Mouse (Mus musculus) frontal cortex, adult (tissue): ENCODE measurements around the gene 5031410I06Rik.
"Not testable (repeated sequence)": the region's sequence is repeated elsewhere in the genome, so short reads cannot be mapped to it uniquely, and the experiment has no call there.

Experiments
- ATAC-seq: cut with Nextera tagmentation; 2 replicates; pipeline ENCODE4 v1.9.2; 2017; ENCODE audit warnings: mild to moderate bottlenecking, moderate library complexity, mixed read lengths; ENCODE audit not compliant: low TSS enrichment

The 5031410I06Rik gene

DNA sequence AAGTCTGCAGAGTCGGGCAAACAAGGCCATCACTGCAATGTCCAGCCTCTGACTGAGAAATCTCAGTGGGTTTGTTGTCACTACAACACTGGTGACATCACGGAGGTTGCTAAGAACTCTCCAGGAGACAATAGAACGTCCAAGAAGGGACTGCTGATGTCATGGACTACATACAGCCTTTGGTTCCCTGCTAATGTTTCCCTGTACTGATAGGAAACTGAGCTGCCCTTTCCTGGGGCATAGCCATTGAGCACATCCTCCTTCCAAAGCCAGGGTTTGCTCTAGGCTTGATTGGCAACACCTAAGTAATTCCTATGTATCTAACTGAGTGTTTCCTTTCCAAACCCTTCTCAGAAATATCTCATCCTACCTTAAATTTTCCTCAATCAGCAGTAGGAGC is at the start of gene 5031410I06Rik:
5031410I06Rik (minus strand) TSS at position 101 of the 400 bp plus-strand sequence.
- not testable (repeated sequence) for ATAC-seq

DNA sequence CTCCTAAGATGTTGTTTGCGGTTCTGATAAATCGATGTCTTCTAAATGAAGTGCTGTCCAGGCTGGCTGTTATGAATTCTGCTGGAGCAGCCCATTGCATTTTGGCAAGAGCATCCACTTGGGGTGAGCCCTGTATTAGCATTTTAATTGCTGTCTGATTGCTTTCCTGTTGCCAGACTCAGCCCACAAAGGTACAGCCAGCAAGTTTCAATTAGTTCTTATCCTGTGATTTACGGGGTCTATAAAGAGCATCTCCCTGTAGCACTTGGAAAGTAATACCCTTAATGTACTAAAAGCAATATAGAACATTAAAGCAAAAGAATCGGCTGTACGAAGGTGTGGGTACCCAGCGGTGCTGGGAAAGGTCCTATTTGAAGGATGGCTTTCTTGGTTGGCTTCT is 37.7 kb upstream of the 5031410I06Rik start:
- no peak for ATAC-seq

DNA sequence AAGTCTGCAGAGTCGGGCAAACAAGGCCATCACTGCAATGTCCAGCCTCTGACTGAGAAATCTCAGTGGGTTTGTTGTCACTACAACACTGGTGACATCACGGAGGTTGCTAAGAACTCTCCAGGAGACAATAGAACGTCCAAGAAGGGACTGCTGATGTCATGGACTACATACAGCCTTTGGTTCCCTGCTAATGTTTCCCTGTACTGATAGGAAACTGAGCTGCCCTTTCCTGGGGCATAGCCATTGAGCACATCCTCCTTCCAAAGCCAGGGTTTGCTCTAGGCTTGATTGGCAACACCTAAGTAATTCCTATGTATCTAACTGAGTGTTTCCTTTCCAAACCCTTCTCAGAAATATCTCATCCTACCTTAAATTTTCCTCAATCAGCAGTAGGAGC is 16.2 kb upstream of the 5031410I06Rik start, which contains the start of gene Gm10220:
Gm10220 (minus strand) TSS at position 101 of the 400 bp plus-strand sequence.
- ATAC-seq: not testable (repeated sequence)

DNA sequence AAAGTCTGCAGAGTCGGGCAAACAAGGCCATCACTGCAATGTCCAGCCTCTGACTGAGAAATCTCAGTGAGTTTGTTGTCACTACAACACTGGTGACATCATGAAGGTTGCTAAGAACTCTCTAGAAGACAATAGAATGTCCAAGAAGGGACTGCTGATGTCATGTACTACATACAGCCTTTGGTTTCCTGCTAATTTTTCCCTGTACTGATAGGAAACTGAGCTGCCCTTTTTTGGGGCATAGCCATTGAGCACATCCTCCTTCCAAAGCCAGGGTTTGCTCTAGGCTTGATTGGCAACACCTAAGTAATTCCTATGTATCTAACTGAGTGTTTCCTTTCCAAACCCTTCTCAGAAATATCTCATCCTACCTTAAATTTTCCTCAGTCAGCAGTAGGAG is 16.0 kb downstream of the 5031410I06Rik start, which contains the start of gene Gm10471:
Gm10471 (minus strand) TSS at position 101 of the 400 bp plus-strand sequence.
- not testable (repeated sequence) for ATAC-seq

DNA sequence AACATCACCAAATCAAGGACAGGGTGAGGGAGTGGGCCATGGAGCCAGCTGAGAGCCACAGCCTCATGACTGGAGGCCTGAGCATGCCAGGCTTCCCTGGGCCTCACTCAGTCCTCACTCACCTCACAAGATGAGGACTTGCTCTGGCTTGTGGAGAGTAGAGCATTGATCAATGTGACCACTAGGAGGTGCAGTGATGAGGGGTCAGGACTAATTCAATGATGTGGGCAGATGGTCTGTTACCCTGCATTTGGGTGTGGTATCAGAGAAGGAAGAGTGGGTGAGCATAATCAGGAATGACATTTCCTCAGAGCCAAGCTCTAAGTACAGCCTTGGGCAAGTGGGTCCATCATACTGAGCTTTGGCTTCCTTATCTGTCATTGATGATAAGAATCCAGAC is 26.1 kb downstream of the 5031410I06Rik start:
- not testable (repeated sequence) for ATAC-seq

DNA sequence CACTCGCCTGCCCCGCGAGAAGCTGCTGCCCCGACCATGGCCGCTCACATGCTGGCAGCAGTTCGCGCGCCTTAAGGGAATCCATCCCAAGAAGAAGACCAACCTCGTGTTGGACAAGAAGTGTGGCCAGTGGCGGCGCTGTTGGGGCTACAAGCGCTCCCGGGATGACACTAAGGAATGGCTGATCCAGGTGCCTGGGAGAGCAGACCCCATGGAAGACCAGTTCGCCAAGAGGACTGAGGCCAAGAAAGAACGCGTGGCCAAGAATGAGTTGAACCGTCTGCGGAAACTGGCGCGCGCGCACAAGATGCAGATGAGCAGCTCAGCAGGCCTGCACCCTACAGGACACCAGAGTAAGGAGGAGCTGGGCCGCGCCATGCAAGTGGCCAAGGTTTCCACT is 34.4 kb downstream of the 5031410I06Rik start:
- ATAC-seq: no peak

DNA sequence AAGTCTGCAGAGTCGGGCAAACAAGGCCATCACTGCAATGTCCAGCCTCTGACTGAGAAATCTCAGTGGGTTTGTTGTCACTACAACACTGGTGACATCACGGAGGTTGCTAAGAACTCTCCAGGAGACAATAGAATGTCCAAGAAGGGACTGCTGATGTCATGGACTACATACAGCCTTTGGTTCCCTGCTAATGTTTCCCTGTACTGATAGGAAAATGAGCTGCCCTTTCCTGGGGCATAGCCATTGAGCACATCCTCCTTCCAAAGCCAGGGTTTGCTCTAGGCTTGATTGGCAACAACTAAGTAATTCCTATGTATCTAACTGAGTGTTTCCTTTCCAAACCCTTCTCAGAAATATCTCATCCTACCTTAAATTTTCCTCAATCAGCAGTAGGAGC is 46.7 kb downstream of the 5031410I06Rik start, which contains the start of gene Gm7347:
Gm7347 (minus strand) TSS at position 101 of the 400 bp plus-strand sequence.
- ATAC-seq: not testable (repeated sequence)
